Mouse (Mus musculus) heart, postnatal 0 days (tissue): ENCODE measurements around the gene Scarb2. TPM values are rescaled to one million over a fixed set of nuclear protein-coding genes. Genes with fewer than 3 reads are reported as not detected.
A peak's percentile ranks its signal among the peaks of the same experiment; 100 is the strongest.

ENCODE experiments used
- ATAC-seq: fragments of 200-750 bp; cut with Nextera tagmentation; 2 replicates; pipeline ENCODE4 v1.8.0; 2017; ENCODE audit warnings: low read depth, moderate number of reproducible peaks, moderate library complexity; ENCODE audit not compliant: insufficient read depth
- DNase-seq: peaks from one replicate; pipeline ENCODE4 v3.0.0-alpha.2; 2016; ENCODE audit warnings: low spot score
- H3K27ac ChIP-seq: fragments of 300-500 bp; sonication (generic); 2 replicates; pipeline ENCODE4 v1.5.1; 2014; ENCODE audit warnings: low read depth, mild to moderate bottlenecking
- H3K27me3 ChIP-seq: fragments of 300-500 bp; sonication (generic); 2 replicates; pipeline ENCODE4 v1.6.1; 2014; ENCODE audit warnings: low read length, mixed read lengths; ENCODE audit not compliant: control insufficient read depth, insufficient read depth
- H3K36me3 ChIP-seq: fragments of 300-500 bp; sonication (generic); replicated peaks from 2 replicates; pipeline ENCODE4 v1.6.1; 2014; ENCODE audit warnings: low read length, mixed read lengths; ENCODE audit not compliant: control insufficient read depth, insufficient read depth
- H3K4me1 ChIP-seq: fragments of 300-500 bp; sonication (generic); 2 replicates; pipeline ENCODE4 v1.6.1; 2014; ENCODE audit warnings: antibody characterized with exemption; ENCODE audit not compliant: control insufficient read depth, insufficient read depth
- H3K4me2 ChIP-seq: fragments of 300-500 bp; sonication (generic); 2 replicates; pipeline ENCODE4 v1.6.1; 2014; ENCODE audit warnings: low read depth, mild to moderate bottlenecking, low read length, moderate library complexity
- H3K4me3 ChIP-seq: fragments of 300-500 bp; sonication (generic); 2 replicates; pipeline ENCODE4 v1.5.1; 2014; ENCODE audit warnings: low read depth, low read length
- H3K9ac ChIP-seq: fragments of 300-500 bp; sonication (generic); replicated peaks from 2 replicates; pipeline ENCODE4 v1.6.1; 2014; ENCODE audit warnings: low read depth, low read length, mixed read lengths
- H3K9me3 ChIP-seq: fragments of 300-500 bp; sonication (generic); replicated peaks from 2 replicates; pipeline ENCODE4 v1.6.1; 2016; ENCODE audit warnings: low read length; ENCODE audit not compliant: control insufficient read depth
- CTCF ChIP-seq: IDR thresholded peaks from 2 replicates; pipeline ENCODE4 v1.5.1; 2016; ENCODE audit warnings: antibody characterized with exemption, control low read depth, low read depth
- EP300 ChIP-seq: IDR thresholded peaks from 2 replicates; pipeline ENCODE4 v1.6.1; 2016; ENCODE audit warnings: antibody characterized with exemption, low read depth
- WGBS: fragments of 180-500 bp; shearing (Covaris S2); extraction: QIAGEN DNeasy Blood & Tissue Kit; methylation state at CpG from one replicate; pipeline ENCODE4 v1.1.7; 2014; 5-methylcytosine and 5-hydroxymethylcytosine counted together
- polyA plus RNA-seq: library from polyadenylated mRNA; unstranded; fragments of >200 nt; fragmentation: Nextera tagmentation; extraction: Ambion mirVana; gene quantifications from 2 replicates; pipeline ENCODE4 v1.2.1, GENCODE M21; 2015
- total RNA-seq: library from RNA; depleted of rRNA; stranded (reverse); fragments of >200 nt; gene quantifications from 2 replicates; pipeline ENCODE4 v1.2.3, GENCODE M21; 2014; ENCODE audit warnings: low replicate concordance

Scarb2 gene
- total and polyA plus RNA-seq, 2 experiments from 2014 or later, result 28.9 to 121 TPM

GRCm38 (mm10) chr5:92490779-92491178 lies 15.9 kb downstream of the Scarb2 start:
- Histone ChIP-seq H3K4me2 (peak overlapping the region; percentile 12; the same call in 1 of the 2 replicates), H3K9me3 (no peaks in the 10 kb centered on the region), H3K27me3 (no peaks in the 10 kb centered on the region), H3K4me3 (no peak overlapping the region), H3K27ac (peak overlapping the region; percentile 66), H3K36me3 (no peaks in the 10 kb centered on the region), H3K9ac (no peak overlapping the region), H3K4me1 (peaks cover 58% of the 10 kb centered on the region)
- WGBS, result 62% methylated on average over 4 of the region's 4 CpGs
- DNase-seq (no peak), ATAC-seq (no peak)
- TF ChIP-seq CTCF (no peak), EP300 (no peak)

- ATAC-seq, result no peak
- DNase-seq, result no peak
- Histone ChIP-seq H3K36me3 (no peaks in the 10 kb centered on the region), H3K4me2 (peak overlapping the region; percentile 12; the same call in 1 of the 2 replicates), H3K27ac (peak overlapping the region; percentile 66), H3K4me3 (no peak overlapping the region), H3K9ac (no peak overlapping the region), H3K27me3 (no peaks in the 10 kb centered on the region), H3K4me1 (peaks cover 54% of the 10 kb centered on the region), H3K9me3 (no peaks in the 10 kb centered on the region)
- WGBS, result 76% methylated on average over 3 of the region's 3 CpGs
- TF ChIP-seq CTCF (no peak), EP300 (no peak)
These were observed 16.3 kb downstream of the Scarb2 start for GRCm38 (mm10) chr5:92490304-92490703.

- H3K36me3 ChIP-seq, result peaks cover 7% of the 10 kb centered on the region
- no peaks in the 10 kb centered on the region for H3K9me3 ChIP-seq
- no peaks in the 10 kb centered on the region for H3K27me3 ChIP-seq
- H3K9ac ChIP-seq, result no peak overlapping the region
- ATAC-seq, result no peak
- no peak for DNase-seq
- no peak overlapping the region for H3K4me3 ChIP-seq
- no peak for TF ChIP-seq EP300
- no peak for TF ChIP-seq CTCF
- H3K4me2 ChIP-seq, result peak overlapping the region; percentile 28; the same call in 1 of the 2 replicates
- 7% methylated on average over 4 of the region's 4 CpGs for WGBS
- H3K4me1 ChIP-seq, result peaks cover 54% of the 10 kb centered on the region
- peak overlapping the region; percentile 66 for H3K27ac ChIP-seq
These were observed 17.1 kb downstream of the Scarb2 start for GRCm38 (mm10) chr5:92489503-92489902.

GRCm38 (mm10) chr5:92488961-92489360 lies 17.7 kb downstream of the Scarb2 start:
- H3K4me2 ChIP-seq, result peak overlapping the region; percentile 28; the same call in 1 of the 2 replicates
- WGBS, result 35% methylated on average over 7 of the region's 7 CpGs
- DNase-seq (no peak), ATAC-seq (peak; percentile 37; the same call in 1 of the 2 replicates)
- peaks cover 13% of the 10 kb centered on the region for H3K36me3 ChIP-seq
- no peaks in the 10 kb centered on the region for H3K9me3 ChIP-seq
- H3K27me3 ChIP-seq, result no peaks in the 10 kb centered on the region
- H3K4me1 ChIP-seq, result peaks cover 51% of the 10 kb centered on the region
- H3K9ac ChIP-seq, result no peak overlapping the region; the same call in 1 of the 2 replicates
- no peak overlapping the region for H3K4me3 ChIP-seq
- no peak; the same call in 1 of the 2 replicates for TF ChIP-seq CTCF
- TF ChIP-seq EP300, result no peak
- H3K27ac ChIP-seq, result peak overlapping the region; percentile 66

- H3K9ac ChIP-seq, result no peak overlapping the region; the same call in 1 of the 2 replicates
- WGBS, result 44% methylated on average over 3 of the region's 3 CpGs
- ATAC-seq, result no peak
- DNase-seq, result no peak
- TF ChIP-seq EP300 (no peak), CTCF (no peak)
- no peak overlapping the region for H3K4me2 ChIP-seq
- H3K4me3 ChIP-seq, result no peak overlapping the region
- peak overlapping the region; percentile 66 for H3K27ac ChIP-seq
- peaks cover 17% of the 10 kb centered on the region for H3K36me3 ChIP-seq
- H3K9me3 ChIP-seq, result no peaks in the 10 kb centered on the region
- H3K4me1 ChIP-seq, result peaks cover 45% of the 10 kb centered on the region
- no peaks in the 10 kb centered on the region for H3K27me3 ChIP-seq
These were observed 18.2 kb downstream of the Scarb2 start for GRCm38 (mm10) chr5:92488408-92488807.

- TF ChIP-seq EP300 (no peak; the same call in 1 of the 2 replicates), CTCF (no peak)
- 82% methylated on average over 3 of the region's 3 CpGs for WGBS
- Histone ChIP-seq H3K9ac (no peak overlapping the region), H3K4me3 (no peak overlapping the region), H3K4me2 (no peak overlapping the region), H3K27ac (no peak overlapping the region), H3K9me3 (no peaks in the 10 kb centered on the region; the same call in 1 of the 2 replicates), H3K4me1 (peaks cover 41% of the 10 kb centered on the region), H3K27me3 (no peaks in the 10 kb centered on the region), H3K36me3 (peaks cover 31% of the 10 kb centered on the region)
- ATAC-seq (no peak), DNase-seq (no peak)
These were observed 19.9 kb downstream of the Scarb2 start for GRCm38 (mm10) chr5:92486758-92487157.
